Mouse (Mus musculus): ENCODE results near the gene 4833439L19Rik. TPM values are rescaled to one million over a fixed set of nuclear protein-coding genes. Genes with fewer than 3 reads are reported as not detected.
"Not testable (repeated sequence)": the region's sequence is repeated elsewhere in the genome, so short reads cannot be mapped to it uniquely, and the experiment has no call there.

The 4833439L19Rik gene
- 69.8 and 76.4 TPM in 2 replicates for polyA plus RNA-seq (2015; fragmentation: Nextera tagmentation; extraction: Ambion mirVana)

DNA sequence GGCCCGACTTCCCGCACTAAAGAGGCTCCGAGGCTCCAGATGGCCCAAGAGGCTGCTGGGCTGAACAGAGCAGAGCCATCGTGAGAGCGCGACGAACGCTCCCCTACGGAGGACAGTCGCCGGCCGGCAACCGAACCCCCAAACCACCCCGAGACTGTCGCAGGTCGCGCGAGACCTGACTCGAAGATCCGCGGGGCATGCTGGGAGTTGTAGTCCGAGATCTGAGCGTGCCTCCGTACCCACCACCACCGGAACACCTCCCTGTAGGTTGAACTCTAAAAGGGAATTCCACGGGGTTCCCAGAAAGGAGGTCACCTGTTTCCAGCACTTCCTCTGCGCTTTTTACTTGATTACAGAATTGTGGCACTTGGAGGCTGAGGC lies at the start of gene 4833439L19Rik:
4833439L19Rik (minus strand) TSS at position 235 of the 381 bp plus-strand sequence.
- DNase-seq (ENCODE audit: low spot score), result peak; percentile 96

DNA sequence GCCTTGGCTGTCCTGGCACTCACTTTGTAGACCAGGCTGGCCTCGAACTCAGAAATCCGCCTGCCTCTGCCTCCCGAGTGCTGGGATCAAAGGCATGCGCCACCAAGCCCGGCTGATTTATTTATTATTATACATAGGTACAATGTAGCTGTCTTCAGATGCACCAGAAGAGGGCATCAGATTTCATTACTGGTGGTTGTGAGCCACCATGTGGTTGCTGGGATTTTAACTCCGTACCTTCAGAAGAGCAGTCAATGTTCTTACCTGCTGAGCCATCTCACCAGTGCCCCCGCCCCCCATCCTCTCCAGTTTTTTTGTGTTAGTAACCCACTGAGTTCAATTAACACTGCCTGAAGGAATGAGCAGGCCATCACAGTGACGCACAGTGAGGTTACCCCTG lies 47.9 kb upstream of the 4833439L19Rik start:
- DNase-seq (ENCODE audit: low spot score), result not testable (repeated sequence)

DNA sequence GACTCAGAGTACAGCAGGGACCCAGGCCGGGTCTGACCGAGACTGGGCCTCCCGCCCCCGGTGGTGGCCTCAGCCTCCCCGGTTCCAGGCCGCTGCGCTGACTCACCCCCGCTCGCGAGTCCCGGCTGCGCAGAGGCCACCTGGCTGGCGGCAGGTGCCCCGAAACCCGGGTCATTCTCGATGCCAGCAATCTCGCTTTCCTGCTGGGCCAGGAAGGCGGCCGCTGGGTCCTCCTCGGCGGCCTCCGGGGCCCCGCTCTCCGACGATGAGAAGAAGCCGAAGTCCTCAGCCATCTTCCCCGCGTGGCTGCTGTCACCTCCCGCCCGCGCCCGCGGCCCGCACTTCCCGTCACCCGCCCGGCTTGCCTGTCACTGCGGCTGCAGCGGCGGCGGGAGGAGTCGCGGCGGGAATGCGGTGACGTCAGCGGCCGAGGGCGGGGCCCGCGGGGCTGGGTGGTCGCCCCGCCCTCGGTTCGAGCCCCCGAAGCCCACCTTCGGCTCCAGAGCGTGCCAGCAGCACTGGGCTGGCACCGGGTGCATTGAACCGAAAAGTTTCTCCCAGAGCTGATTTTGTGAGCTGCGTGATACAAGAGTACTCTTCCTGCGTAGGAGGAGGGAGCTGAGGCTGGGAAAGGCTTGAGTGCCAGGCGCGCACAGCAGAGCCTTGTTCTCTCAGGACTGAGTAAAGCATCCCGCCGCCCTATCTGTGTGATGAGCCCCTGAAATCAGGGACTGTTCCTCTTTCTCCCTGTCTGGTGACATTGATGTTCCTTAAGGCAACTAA lies 45.9 kb upstream of the 4833439L19Rik start, which contains the start of gene Cltb:
Cltb (minus strand) TSS at position 373 of the 783 bp plus-strand sequence.
- peak; percentile 76 for DNase-seq (ENCODE audit: low spot score)

DNA sequence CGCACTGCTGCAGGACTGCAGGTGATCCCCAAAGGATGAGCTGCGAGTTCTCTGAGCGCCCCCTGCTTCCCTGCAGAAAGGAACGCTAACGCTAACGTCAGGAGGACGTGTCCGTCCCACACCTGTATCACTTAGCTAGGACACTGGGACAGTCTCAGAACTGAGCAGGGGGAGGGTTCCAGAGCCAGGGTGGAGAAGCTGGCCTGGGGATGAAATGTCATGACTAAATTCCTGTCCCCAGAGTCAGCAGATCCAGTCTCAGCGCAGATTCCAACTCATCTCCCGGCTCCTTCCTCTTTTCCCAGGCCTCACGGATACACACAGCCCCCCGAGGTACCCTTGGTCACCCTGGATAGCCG lies 45.4 kb upstream of the 4833439L19Rik start:
- no peak for DNase-seq (ENCODE audit: low spot score)

DNA sequence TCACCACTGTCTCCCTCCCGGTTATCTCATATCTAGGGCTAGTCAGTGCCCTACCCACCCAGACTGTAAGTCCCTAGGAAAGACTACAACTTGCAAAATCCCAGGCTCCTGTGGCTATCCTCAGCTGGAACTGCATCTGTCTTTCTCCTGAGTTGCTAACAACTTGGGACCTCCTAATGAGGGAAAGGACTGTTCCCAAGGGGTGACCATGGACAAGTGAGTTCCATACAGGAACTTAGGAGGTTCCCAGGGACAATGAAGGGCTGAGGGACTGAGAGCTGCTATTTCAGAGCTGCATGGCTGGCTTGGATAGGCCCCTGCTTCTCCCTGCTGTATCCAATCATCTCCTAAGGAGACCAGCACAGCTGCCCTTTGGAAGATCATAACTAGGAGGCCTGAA lies 44.1 kb upstream of the 4833439L19Rik start:
- DNase-seq (ENCODE audit: low spot score), result no peak

DNA sequence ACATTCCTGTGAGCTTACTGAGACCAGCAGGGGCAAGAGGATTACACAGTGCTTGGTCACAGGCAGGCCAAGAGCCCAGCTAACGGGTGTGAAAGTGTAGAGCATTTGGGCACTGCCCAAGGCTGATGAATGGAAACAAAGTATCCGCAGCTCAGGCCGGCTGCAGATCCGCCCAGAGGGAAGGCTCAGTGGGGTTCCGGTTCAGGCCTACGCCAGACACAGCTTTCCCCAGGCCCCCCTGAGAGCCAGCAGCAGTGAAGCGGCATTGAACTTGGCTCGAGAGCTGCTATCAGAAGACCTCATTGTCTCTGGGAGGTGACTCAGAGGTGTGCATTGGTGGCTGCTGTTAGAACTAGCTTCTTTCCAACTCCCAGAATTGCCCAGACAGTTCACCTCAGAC lies 43.4 kb upstream of the 4833439L19Rik start:
- DNase-seq (ENCODE audit: low spot score), result no peak

DNA sequence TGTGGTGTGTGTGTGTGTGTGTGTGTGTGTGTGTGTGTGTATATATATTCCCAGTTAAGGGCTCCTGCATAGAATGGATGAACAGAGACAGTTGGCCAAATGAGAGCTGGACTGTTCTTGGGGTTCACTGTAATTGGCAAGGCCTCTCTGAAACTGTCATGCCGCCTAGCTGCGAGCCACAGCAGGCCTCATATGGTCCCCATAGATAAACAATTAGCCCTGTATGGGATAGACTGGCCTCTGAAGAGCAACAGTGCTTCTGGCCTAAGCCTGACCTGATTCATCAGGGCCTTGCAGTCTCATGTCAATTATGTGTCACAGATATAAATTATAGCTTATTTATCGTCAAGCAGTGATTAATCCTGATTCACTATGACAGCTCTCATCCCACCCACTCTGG lies 42.8 kb upstream of the 4833439L19Rik start:
- DNase-seq (ENCODE audit: low spot score), result no peak

DNA sequence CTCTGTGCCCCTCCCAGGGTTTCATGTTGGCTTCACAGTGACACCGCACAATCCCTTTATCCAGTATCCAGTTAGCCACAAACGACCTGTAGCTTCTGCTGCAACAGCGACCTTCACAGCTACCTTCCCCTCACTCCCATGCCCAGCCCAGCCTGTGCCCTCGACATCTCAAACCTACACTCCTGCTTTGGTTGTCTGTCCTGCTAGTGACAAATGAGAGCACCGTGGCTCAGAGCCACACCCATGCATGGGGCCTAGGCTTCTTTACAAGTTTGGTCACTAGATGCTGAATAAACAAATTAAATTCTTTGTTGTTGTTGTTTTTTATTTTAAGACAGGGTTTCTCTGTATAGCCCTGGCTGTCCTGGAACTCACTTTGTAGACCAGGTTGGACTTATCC lies 42.0 kb upstream of the 4833439L19Rik start:
- DNase-seq (ENCODE audit: low spot score), result no peak

DNA sequence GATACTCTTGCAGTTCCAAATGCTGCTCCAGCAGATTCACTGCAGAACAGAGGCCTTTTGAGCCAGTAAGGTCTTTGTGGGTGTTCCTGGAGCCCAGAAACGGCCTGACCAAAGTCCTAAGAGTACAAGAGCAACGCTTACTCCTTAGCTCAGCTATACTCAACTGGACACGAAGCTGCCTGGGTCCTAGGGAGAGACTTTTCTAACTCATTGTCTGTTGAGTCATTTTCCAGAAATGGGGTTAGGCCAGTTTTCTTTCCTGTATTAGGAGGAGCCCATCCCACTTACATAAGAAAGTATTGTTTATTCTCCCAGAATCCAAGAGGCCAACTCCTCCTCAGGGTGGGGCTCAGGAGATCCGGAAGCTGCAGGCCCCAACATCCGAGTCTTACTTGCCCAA lies 40.2 kb upstream of the 4833439L19Rik start:
- DNase-seq (ENCODE audit: low spot score), result no peak

DNA sequence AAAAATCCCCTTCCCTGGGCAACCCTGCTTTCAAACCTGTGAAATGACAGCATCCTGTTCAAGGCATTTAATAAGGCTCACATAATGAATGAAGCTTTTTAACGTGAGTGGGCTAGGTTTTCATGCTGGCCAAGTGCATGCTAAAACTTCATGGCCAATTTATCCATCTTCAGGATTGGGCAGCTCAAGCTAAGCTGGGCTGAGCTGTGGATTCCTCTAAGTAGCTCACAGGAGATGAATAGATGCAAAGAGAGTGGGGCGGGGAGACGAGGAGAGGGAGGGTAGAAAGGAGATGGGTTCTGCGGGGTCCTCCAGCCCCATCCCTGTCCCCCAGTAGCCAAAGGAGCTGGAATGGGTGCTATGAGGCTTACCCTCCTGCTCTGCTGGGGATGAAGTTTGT lies 39.0 kb upstream of the 4833439L19Rik start:
- no peak for DNase-seq (ENCODE audit: low spot score)

DNA sequence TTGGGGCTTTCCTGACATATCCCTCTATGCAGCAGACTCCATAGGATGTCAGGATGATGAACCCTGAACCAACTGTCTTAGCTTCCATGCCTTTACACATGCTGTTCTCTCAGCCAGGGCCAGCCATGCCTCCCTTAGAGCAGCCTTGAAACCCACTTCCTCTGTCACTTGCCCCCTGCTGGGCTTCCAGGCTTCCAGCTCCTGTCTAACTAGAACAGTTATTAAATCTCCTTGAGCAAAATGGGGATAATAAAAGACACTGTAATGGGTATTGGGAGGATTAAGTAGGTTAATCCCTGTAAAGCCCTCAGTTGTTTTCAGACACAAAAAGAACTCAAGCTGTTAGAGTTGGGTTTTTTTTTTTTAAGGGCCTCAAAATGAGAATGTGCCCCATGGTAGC lies 38.3 kb upstream of the 4833439L19Rik start:
- peak; percentile 26 for DNase-seq (ENCODE audit: low spot score)

DNA sequence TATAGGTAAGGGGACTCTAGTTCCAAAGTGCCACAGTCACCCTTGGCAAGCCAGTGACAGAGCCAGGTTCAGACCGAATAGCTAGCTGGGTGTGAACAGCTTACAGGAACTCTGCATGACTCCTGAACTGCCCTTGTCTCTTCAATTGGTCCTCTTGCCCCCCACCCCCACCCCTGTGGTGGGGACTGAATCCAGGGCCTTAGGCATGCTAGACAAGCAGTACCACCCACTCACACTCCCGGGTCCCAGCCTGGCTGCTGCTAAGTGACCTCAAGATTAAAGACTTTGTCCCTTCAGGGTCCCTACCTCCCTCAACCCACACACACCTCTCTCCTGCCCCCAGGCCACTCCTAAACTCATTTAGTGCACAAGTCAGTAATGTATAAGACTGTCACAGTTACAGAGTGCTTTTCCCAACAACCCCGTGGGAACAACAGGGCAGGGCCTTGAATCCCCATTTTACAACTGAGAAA lies 37.4 kb upstream of the 4833439L19Rik start:
- no peak for DNase-seq (ENCODE audit: low spot score)

DNA sequence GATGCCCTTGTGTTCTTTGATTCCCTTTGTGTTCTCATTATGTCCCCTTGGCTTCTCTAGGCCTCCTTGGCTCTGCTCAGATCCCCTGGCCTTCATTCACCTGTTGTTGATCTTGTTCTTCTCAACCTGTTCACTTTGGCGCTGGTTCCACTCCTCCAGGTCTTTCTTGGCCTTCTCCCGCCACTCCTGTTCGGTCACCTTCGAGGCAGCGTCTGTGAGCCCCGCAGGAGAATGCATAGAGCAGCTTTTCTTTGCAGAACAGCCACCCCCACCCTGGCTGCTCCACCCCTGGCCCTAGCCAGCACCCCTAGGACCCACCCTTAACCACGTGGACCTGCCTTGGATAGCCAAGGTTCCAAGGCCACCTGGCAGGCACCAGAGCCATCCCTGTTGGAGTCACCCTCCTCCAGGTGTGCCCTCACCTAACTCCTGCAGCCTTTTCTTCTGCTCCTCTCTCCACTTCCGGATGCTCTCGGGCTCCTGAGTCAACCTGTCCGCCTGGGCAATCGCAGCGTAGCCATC lies 33.4 kb upstream of the 4833439L19Rik start:
- DNase-seq (ENCODE audit: low spot score), result no peak

DNA sequence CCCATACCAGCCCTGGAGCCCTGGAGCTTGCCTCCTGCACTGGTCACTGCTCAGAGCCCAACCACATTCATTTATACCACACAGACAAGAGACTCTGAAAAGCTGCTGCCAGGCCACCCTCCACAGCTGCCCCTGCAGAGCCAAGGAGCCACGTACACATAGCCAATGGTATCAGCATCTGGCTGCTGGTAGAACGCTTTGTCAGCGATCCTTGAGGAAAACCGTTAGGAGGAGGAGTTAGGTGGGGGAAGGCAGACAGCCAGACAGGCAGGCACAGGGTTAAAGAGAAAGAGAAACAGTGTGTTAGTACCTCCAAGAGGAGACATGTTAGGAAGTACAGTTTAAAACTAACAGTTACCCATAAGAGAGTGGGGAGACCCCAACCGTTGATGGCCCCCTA lies 31.6 kb upstream of the 4833439L19Rik start:
- no peak for DNase-seq (ENCODE audit: low spot score)

DNA sequence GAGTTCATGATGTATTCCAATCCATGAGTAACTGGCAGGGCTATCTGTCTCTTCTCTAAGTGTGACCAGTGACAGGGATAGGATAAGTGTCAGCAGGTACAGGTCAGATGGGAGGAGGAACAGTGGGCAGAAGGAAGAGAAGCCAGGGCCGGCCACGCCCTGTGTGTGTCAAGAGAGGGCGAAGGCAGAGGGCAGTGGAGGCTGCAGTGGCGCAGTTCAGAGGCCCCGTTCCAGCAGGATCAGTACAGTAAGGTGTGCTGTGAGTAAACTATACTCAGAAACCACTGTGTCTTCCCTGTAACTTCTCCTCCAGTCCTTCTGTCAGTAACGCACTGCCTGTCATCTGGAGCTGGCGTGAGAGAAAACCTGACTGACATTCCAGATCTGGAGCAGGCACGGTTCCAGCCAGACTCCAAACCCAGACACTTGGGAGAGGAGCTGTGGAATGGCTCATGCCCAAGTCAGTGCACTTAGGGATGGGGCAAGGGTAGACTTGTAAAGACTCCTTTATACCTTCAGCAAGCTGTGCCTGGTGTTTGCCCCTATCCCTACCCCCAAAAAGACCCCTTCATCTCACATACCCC lies 31.0 kb upstream of the 4833439L19Rik start:
- no peak for DNase-seq (ENCODE audit: low spot score)

DNA sequence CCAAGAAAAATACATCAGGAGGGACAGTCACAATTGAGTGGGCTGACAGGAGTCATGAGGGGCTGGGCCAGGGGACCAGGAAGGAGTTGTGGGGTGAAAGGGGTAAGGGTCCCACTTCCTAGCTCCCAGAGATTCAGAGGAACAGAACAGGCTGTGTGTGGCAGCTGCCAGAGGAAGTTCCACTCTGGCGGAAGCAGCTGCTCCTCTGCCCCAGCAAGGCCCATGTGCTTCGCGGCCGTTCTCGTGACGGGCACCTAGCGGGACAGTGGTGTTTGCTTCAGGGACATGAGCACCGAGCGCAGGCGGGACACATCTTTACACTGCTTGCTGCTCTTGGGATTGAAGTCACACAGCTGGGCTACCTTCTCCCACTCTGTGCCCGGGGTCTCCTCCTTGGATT lies 28.4 kb upstream of the 4833439L19Rik start:
- DNase-seq (ENCODE audit: low spot score), result no peak

DNA sequence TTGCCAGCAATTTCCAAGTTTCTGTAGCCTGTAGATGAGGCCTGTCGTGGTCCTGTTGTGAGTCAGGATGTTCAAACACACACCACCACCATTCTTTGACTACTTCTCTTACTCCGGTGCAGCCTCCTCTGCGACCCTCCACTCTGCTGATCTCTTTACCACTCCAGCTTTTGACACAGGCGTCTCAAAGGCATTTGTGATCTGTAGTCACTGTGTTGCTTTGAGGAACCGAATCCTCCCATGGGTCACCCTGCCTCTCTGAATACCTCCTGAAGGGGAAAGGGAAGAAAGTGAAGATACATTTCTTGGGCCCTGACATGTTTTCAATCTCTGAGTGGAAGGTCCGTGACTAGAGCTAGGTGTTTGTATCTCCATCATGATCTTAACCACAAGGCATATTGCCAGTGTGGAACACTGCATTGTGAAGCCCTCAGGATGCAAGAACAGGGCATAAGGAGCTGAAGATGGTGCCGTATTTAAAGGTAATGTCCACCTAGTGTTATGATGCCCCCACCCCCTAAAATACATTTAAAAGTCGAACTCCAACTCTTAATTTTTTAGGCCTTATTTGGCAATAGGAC lies 26.6 kb upstream of the 4833439L19Rik start:
- DNase-seq (ENCODE audit: low spot score), result no peak

DNA sequence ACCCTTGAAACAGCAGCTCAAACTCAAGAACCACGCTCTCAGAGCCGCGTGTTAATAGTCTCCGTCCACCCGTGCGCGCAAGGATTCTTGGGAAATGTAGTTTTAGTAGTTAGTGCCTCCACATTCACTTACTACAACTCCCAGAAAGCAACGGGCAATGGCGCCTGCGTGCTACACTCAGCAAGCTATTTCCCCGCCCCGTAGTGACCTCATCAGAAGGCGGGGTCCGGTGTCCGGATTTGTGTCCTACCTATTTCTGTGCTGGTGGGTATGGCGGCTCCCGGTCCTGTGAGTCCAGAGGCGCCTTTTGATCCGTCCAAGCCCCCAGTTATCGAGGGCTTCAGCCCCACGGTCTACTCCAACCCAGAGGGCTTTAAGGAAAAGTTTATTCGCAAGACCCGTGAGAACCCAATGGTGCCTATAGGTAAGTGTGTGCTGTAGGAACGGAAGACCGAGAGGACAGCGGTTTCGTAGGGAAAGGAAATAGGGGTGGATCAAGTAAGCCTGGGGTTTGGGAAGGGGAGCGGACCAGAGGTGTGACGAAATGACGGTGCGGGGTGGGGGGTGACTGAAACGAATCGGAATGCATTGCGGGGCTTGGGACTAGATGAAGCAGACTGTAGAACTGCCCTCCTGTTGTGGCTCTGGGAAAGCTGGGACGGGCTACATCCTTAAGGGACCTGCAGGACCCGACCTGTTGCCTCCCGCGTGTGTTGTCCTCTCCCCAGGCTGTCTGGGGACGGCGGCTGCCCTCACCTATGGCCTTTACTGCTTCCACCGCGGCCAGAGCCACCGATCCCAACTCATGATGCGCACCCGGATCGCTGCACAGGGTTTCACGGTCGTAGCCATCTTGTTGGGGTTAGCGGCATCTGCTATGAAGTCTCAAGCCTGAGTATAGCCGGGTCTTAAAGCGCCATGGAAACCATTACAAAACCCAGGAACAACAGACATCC lies 25.0 kb upstream of the 4833439L19Rik start, which contains the start of the genes Nop16 and Higd2a:
Nop16 (minus strand) TSS at position 95 of the 956 bp plus-strand sequence.
Higd2a (plus strand) TSS at position 212 of the 956 bp plus-strand sequence.
- peak; percentile 97 for DNase-seq (ENCODE audit: low spot score)

DNA sequence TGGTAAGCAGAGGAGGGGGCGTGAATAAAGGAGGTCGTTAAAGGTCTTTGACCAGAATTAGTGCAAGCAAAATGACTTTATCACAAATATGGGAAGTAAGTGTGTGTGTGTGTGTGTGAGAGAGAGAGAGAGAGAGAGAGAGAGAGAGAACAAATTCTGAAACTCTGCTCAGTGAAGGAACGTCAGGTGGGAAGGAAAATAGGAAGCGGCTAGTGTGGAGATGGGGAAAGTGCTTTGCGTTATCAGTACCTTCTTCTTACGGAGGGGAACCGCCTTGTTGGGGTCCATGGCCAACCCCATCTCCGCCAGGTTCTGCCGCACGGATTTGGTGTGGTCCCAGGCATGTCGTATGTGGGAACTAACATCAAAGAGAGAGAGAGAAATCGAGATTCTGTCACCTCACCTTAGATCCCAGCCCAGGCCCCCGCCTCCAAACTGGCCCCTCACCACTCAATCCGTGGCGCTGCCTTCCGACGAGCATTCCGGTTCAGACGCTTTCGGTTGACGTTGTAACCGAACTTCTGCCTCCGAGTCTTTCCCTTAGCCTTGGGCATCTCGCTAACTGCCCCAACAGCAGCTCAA lies 24.3 kb upstream of the 4833439L19Rik start:
- no peak for DNase-seq (ENCODE audit: low spot score)

DNA sequence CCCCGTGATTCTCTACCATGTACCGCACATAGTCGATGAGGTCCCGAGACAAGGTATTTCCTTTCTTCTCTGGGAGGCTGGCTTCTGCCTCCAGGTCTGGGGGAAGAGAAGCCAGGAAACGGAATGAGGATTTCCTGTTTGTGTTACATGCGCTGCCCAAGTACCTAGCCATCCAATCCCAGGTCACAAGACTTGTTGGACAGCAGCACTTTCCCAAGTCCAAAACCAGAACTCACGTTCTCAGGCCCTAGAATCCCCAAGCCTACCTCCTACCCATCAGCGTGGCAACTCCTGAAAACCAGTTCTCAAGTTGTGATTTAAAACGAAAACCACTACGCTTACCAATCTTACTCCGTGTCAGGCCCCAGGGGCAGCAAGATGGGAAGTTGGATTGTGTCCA lies 20.6 kb upstream of the 4833439L19Rik start:
- DNase-seq (ENCODE audit: low spot score), result no peak

DNA sequence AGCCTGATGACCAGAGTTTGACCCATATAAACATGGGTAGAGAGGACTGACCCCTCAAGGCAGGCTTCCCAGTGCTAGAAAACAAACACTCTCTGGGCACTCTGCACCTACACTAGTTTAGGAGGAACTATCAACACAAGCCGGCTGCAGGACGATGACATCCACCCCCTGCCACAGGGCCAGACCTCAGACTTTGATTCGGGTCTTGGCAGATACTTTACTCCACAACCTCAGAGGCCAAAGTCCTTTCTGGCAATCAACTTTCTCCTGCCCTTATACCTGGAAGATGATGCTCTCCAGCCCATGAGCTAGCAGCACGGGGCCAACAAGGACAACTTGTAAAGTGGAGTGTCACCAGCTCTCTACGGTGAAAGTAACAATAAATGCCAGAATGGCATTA lies 17.6 kb upstream of the 4833439L19Rik start:
- no peak for DNase-seq (ENCODE audit: low spot score)

All from thymus, postnatal 0 days (tissue).